In genomic region chr5:121592064-121592815, GRCm38 (mm10) we compare ENCODE assay signal across 8 mouse cellular contexts. TPM values are rescaled to one million over a fixed set of nuclear protein-coding genes. Genes with fewer than 3 reads are reported as not detected.
A peak's percentile ranks its signal among the peaks of the same experiment; 100 is the strongest.
DNase-seq lines count a peak whose midpoint lies in the region; ATAC-seq and TF ChIP-seq lines count a peak whose summit lies in the region.

No protein-coding gene starts in this region.

- peak overlapping the region; percentile 76 for H3K4me3 ChIP-seq in kidney, embryonic 16.5 days (ENCODE audit: low read length)
- peak overlapping the region; percentile 55 for H3K4me3 ChIP-seq in cortical plate, adult 2 months (ENCODE audit: insufficient read depth, low read length)
- peak overlapping the region; percentile 68 for H3K4me3 ChIP-seq in intestine, embryonic 14.5 days (ENCODE audit: low read depth, low read length)
- H3K4me3 ChIP-seq in midbrain, postnatal 0 days (ENCODE audit: low read depth, low read length) = peak overlapping the region; percentile 53; the same call in 1 of the 2 replicates

- TF ChIP-seq POLR2A in cortical plate, adult 2 months (IDR thresholded peaks at IDR 0.05; ENCODE audit: extremely low read depth, insufficient read depth, low read length) = no peak

- no peaks in the 10 kb centered on the region for H3K9me3 ChIP-seq in kidney, embryonic 16.5 days (ENCODE audit: low read length)
- H3K9me3 ChIP-seq in intestine, embryonic 14.5 days (ENCODE audit: control insufficient read depth, low read length) = no peaks in the 10 kb centered on the region
- no peaks in the 10 kb centered on the region for H3K9me3 ChIP-seq in midbrain, postnatal 0 days (ENCODE audit: low read length)

- H3K4me2 ChIP-seq in kidney, embryonic 16.5 days (replicated peaks; ENCODE audit: low read depth, low read length) = peak overlapping the region; percentile 95
- peak overlapping the region; percentile 88 for H3K4me2 ChIP-seq in intestine, embryonic 14.5 days (ENCODE audit: low read length)
- H3K4me2 ChIP-seq in midbrain, postnatal 0 days (ENCODE audit: low read depth, low read length, poor library complexity, severe bottlenecking) = peak overlapping the region; percentile 93

- 47% methylated on average over 11 of the region's 11 CpGs for WGBS in kidney, embryonic 16.5 days
- WGBS in intestine, embryonic 14.5 days = 65% methylated on average over 11 of the region's 11 CpGs
- 64% methylated on average over 11 of the region's 11 CpGs for WGBS in midbrain, postnatal 0 days

- H3K36me3 ChIP-seq in kidney, embryonic 16.5 days (ENCODE audit: insufficient read depth, low read length) = no peaks in the 10 kb centered on the region
- H3K36me3 ChIP-seq in intestine, embryonic 14.5 days (ENCODE audit: control insufficient read depth, insufficient read depth, low read length) = no peaks in the 10 kb centered on the region
- H3K36me3 ChIP-seq in midbrain, postnatal 0 days (ENCODE audit: insufficient read depth, low read length) = no peaks in the 10 kb centered on the region

- H3K9ac ChIP-seq in kidney, embryonic 16.5 days (replicated peaks; ENCODE audit: low read length) = peak overlapping the region; percentile 85
- H3K9ac ChIP-seq in intestine, embryonic 14.5 days (ENCODE audit: low read length) = no peak overlapping the region
- H3K9ac ChIP-seq in midbrain, postnatal 0 days (replicated peaks; ENCODE audit: low read length, poor library complexity, severe bottlenecking) = no peak overlapping the region

- DNase-seq in kidney, postnatal 10 days = no peak
- DNase-seq in intestine, embryonic 14.5 days (ENCODE audit: low spot score) = no peak
- no peak for DNase-seq in midbrain, postnatal 0 days (ENCODE audit: low spot score)
- no peak for DNase-seq in cerebellum, adult 11 months
- no peak for DNase-seq in right cerebral cortex, postnatal 36 days (ENCODE audit: low spot score in 2 of 2)
- DNase-seq in frontal cortex, postnatal 36 days (ENCODE audit: low spot score in 2 of 2) = no peak

- peaks cover 27% of the 10 kb centered on the region for H3K4me1 ChIP-seq in kidney, embryonic 16.5 days (ENCODE audit: insufficient read depth, low read length)
- peaks cover 3% of the 10 kb centered on the region; the same call in 1 of the 2 replicates for H3K4me1 ChIP-seq in cortical plate, adult 2 months (ENCODE audit: control insufficient read depth, insufficient read depth, low read length)
- peaks cover 12% of the 10 kb centered on the region for H3K4me1 ChIP-seq in intestine, embryonic 14.5 days (replicated peaks; ENCODE audit: control insufficient read depth, insufficient read depth, low read length)
- 0 out of 2 replicates have a peak, but pooled peaks cover 3% of the 10 kb centered on the region for H3K4me1 ChIP-seq in midbrain, postnatal 0 days (ENCODE audit: insufficient read depth, low read length)

- H3K27me3 ChIP-seq in kidney, embryonic 16.5 days (ENCODE audit: insufficient read depth, low read length) = no peaks in the 10 kb centered on the region
- no peaks in the 10 kb centered on the region for H3K27me3 ChIP-seq in intestine, embryonic 14.5 days (replicated peaks; ENCODE audit: control insufficient read depth, insufficient read depth, low read length)
- no peaks in the 10 kb centered on the region for H3K27me3 ChIP-seq in midbrain, postnatal 0 days (ENCODE audit: insufficient read depth, low read length)

- TF ChIP-seq CTCF in cortical plate, adult 2 months (IDR thresholded peaks at IDR 0.05; ENCODE audit: extremely low read depth, insufficient read depth, low read length) = no peak
- TF ChIP-seq CTCF in midbrain, postnatal 0 days (IDR thresholded peaks at IDR 0.05) = no peak

- no peak overlapping the region for H3K27ac ChIP-seq in kidney, embryonic 16.5 days (ENCODE audit: low read length)
- H3K27ac ChIP-seq in cortical plate, adult 2 months (ENCODE audit: insufficient read depth, low read length) = no peak overlapping the region
- no peak overlapping the region for H3K27ac ChIP-seq in intestine, embryonic 14.5 days (ENCODE audit: low read depth)
- H3K27ac ChIP-seq in midbrain, postnatal 0 days (ENCODE audit: low read depth, low read length) = no peak overlapping the region

- ATAC-seq in kidney, embryonic 16.5 days (ENCODE audit: low FRiP score, low TSS enrichment) = no peak
- no peak for ATAC-seq in intestine, embryonic 14.5 days (replicated peaks; ENCODE audit: low FRiP score, low TSS enrichment, low read depth)
- ATAC-seq in midbrain, postnatal 0 days (ENCODE audit: low FRiP score) = no peak

RNA-seq across cellular contexts. Expression of gene Aldh2, which starts 1.4 kb away (rescaled TPM):
- 234 and 274 TPM in 2 replicates for polyA plus RNA-seq in kidney, embryonic 16.5 days (2015; fragmentation: Nextera tagmentation; extraction: Ambion mirVana)
- 198 TPM in 2 replicates for polyA plus RNA-seq in cortical plate, adult 2 months (2012; rRNA removed)
- 70.2 and 76.5 TPM in 2 replicates for polyA plus RNA-seq in intestine, embryonic 14.5 days (2014; fragmentation: Nextera tagmentation; extraction: Ambion mirVana)
- 104 TPM in 2 replicates for total RNA-seq in midbrain, postnatal 0 days (2014; rRNA removed)
- 139 and 147 TPM in 2 replicates for polyA plus RNA-seq in midbrain, postnatal 0 days (2015; fragmentation: Nextera tagmentation; extraction: Ambion mirVana)

RNA-seq across cellular contexts. Expression of gene Acad12, which starts 26.5 kb away (rescaled TPM):
- 3.5 and 3.6 TPM in 2 replicates for polyA plus RNA-seq in kidney, embryonic 16.5 days (2015; fragmentation: Nextera tagmentation; extraction: Ambion mirVana)
- 4.5 and 5.1 TPM in 2 replicates for polyA plus RNA-seq in cortical plate, adult 2 months (2012; rRNA removed)
- polyA plus RNA-seq in intestine, embryonic 14.5 days (2014; fragmentation: Nextera tagmentation; extraction: Ambion mirVana) = 2.4 and 3.4 TPM in 2 replicates
- total RNA-seq in midbrain, postnatal 0 days (2014; rRNA removed) = 2.0 and 2.1 TPM in 2 replicates
- 1.8 and 2.1 TPM in 2 replicates for polyA plus RNA-seq in midbrain, postnatal 0 days (2015; fragmentation: Nextera tagmentation; extraction: Ambion mirVana)

RNA-seq across cellular contexts. Expression of gene Mapkapk5, which starts 46.5 kb away (rescaled TPM):
- 50.6 and 51.2 TPM in 2 replicates for polyA plus RNA-seq in kidney, embryonic 16.5 days (2015; fragmentation: Nextera tagmentation; extraction: Ambion mirVana)
- 94.9 and 100 TPM in 2 replicates for polyA plus RNA-seq in cortical plate, adult 2 months (2012; rRNA removed)
- polyA plus RNA-seq in intestine, embryonic 14.5 days (2014; fragmentation: Nextera tagmentation; extraction: Ambion mirVana) = 48.8 and 59.8 TPM in 2 replicates
- total RNA-seq in midbrain, postnatal 0 days (2014; rRNA removed) = 72.7 and 78.0 TPM in 2 replicates
- polyA plus RNA-seq in midbrain, postnatal 0 days (2015; fragmentation: Nextera tagmentation; extraction: Ambion mirVana) = 45.3 and 45.8 TPM in 2 replicates

RNA-seq across cellular contexts. Expression of gene Adam1a, which starts 47.0 kb away (rescaled TPM):
- polyA plus RNA-seq in kidney, embryonic 16.5 days (2015; fragmentation: Nextera tagmentation; extraction: Ambion mirVana) = 1.2 and 1.5 TPM in 2 replicates
- 17.3 and 18.9 TPM in 2 replicates for polyA plus RNA-seq in cortical plate, adult 2 months (2012; rRNA removed)
- polyA plus RNA-seq in intestine, embryonic 14.5 days (2014; fragmentation: Nextera tagmentation; extraction: Ambion mirVana) = 1.6 and 2.1 TPM in 2 replicates
- total RNA-seq in midbrain, postnatal 0 days (2014; rRNA removed) = 17.0 and 21.0 TPM in 2 replicates
- 1.8 and 2.4 TPM in 2 replicates for polyA plus RNA-seq in midbrain, postnatal 0 days (2015; fragmentation: Nextera tagmentation; extraction: Ambion mirVana)

RNA-seq across cellular contexts. Expression of gene Gm42878, which starts 47.0 kb away (rescaled TPM):
- 0.42 TPM in 1 of 2 replicates, not detected in the other for polyA plus RNA-seq in kidney, embryonic 16.5 days (2015; fragmentation: Nextera tagmentation; extraction: Ambion mirVana)
- polyA plus RNA-seq in cortical plate, adult 2 months (2012; rRNA removed) = 0.40 TPM in 1 of 2 replicates, not detected in the other
- polyA plus RNA-seq in intestine, embryonic 14.5 days (2014; fragmentation: Nextera tagmentation; extraction: Ambion mirVana) = not detected in 2 replicates
- total RNA-seq in midbrain, postnatal 0 days (2014; rRNA removed) = 0.71 TPM in 1 of 2 replicates, not detected in the other
- not detected in 2 replicates for polyA plus RNA-seq in midbrain, postnatal 0 days (2015; fragmentation: Nextera tagmentation; extraction: Ambion mirVana)
